Mouse (Mus musculus) heart, adult 18-20 months (tissue): ENCODE results near the gene Ctdspl2. TPM values are rescaled to one million over a fixed set of nuclear protein-coding genes. Genes with fewer than 3 reads are reported as not detected.
"Not testable (repeated sequence)": the region's sequence is repeated elsewhere in the genome, so short reads cannot be mapped to it uniquely, and the experiment has no call there.

Experiments
- DNase-seq, 2 experiments: peaks; one replicate each; pipeline ENCODE4 v3.0.0; 2021 to 2022; ENCODE audit warnings: mixed read lengths in 1 of 2
- long read RNA-seq, 2 experiments: library from polyadenylated mRNA; stranded (forward); transcript quantifications; one replicate each; pipeline ENCODE4 v2.0.0; 2021
- total RNA-seq, 2 experiments: library from RNA; stranded (reverse); gene quantifications; 2 replicates each; pipeline ENCODE4 v1.2.3; 2021

The Ctdspl2 gene
- total RNA-seq = 10 to 100 TPM; 11.2 to 13.6 TPM
- long read RNA-seq, experiment 1, full-length matches to known transcripts = 4 of 9 reads
- long read RNA-seq, experiment 1, partial matches to known transcripts = 1 of 9 reads
- long read RNA-seq, experiment 1, other reads (novel, unspliced or antisense) = 4 of 9 reads
- long read RNA-seq, experiment 2, full-length matches to known transcripts = 3 of 4 reads
- long read RNA-seq, experiment 2, partial matches to known transcripts = 1 of 4 reads
- long read RNA-seq, experiment 2, other reads (novel, unspliced or antisense) = 0 of 4 reads

DNA sequence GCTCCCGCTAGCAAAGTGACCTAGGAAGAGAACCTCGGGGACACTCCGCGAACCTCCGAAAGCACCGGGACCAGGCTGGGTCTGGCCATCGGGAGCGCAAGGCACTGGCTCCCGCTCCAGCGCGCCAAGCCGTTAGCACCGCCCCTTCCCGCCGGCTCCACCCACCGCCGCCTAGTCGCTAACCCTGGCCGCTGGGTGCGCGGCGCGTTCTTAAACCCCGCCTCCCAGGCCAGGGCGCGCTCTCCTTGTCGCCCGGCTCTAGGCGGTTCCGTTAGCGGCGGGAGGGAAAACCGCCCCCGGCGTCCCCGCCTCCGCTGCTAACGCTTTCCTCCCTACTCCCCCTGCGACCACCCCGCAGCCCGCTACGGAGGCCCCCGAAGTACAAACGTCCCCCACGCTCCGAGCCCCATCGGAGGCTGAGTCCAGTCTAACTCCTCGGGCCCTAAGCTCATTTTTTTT lies at the start of gene Ctdspl2, which contains the start of gene Mageb3:
Gene Ctdspl2, plus strand, starts transcription at position 237 of the 459 bp plus-strand sequence.
Gene Mageb3, minus strand, starts transcription at position 328 of the 459 bp plus-strand sequence.
- DNase-seq = peak; percentile 97 to 98

DNA sequence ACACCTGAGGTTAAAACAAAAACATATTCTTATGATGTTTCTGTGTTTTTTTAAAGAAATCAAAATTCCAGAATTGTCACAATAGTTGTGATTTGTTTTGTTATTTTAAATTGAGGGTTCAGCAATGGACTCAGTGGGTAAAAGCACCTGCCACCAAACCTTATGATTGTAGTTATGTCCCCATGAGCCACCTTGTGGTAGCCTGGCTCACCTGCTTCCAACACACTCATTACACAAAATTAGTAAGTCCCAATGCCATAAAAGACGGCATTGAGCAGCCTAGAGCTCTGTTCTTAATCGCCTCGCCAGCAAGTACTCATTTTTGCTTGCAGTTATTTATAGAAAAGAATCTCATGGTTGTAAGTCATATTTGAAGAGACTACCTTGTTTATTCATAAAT lies 45.8 kb upstream of the Ctdspl2 start:
- no peak for DNase-seq

DNA sequence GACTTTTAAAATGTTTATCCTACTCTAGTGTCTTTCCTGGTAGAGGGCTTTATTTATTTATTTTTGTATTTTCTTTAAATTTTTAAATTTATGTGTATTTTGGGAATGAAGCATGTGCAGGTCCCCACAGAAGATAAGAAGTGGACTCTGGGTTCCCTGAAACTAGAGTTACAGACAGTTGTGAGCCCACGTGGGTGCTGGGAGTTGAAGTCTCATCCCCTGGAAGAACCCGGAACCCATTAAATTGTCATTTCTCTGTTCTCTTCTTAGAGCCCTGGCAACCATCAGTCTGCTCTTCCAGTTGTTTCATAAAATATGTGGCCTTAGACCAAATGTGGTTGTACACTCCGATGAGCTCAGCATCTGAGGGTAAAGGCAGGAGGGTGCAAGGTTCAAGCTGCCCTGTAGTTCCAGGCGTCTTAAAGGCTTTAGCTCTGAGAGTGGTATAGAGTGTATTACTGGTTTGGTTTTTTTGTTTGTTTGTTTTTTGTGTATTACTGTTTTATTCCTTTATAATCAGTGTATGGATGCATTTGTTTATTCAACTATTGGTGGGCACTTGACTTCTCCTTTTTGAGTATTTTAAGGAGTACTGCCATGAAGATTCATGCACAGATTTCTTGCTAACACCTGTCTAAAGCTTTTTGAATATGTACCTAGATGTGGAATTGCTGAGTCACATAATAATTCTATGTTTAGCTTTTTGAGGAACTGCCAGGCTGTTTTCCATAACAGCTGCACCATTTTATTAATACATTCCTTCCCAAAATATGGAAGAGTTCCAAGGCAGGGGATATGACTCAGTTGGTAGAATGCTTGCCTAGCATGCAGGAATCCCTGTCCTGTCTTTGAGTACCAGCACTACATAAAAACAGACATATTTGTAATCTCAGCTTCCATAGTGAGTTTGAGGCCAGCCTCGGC lies 39.5 kb upstream of the Ctdspl2 start:
- peak in 1 of 2 experiments; percentile 8 for DNase-seq

DNA sequence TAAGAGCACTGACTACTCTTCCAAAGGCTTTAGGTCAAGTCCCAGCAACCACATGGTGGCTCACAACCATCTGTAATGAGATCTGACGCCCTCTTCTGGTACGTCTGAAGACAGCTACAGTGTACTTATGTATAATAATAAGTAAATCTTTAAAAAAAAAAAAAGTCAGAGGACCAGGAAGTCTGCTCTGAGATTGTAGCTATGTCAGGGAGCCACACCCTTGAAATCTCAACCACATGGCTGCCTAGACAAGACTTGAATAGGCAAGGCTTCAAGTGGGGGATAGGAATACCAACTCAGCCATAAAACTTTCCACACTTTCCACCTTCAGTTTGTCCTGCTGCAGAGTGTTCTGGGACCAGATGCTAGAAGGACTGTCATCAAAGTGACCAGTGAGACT lies 18.2 kb upstream of the Ctdspl2 start:
- DNase-seq = not testable (repeated sequence)

DNA sequence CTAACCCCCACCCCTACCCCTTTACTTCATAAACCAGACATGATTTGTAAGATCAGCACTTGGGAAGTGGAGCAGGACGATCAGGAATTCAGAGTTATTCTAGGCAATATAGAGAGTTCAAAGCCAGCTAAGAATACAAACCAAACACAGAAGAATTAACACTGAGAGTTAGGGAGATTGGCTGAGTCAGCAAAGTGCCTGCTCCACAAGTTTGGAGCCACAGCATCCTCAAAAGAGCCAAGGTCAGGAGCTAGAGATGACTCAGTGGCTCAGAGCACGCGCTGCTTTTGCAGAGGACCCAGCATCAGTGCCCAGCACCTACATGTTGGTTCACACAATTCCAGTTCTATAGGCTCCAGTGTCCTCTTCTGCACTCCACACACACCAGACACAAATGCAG lies 12.4 kb upstream of the Ctdspl2 start:
- DNase-seq = no peak

DNA sequence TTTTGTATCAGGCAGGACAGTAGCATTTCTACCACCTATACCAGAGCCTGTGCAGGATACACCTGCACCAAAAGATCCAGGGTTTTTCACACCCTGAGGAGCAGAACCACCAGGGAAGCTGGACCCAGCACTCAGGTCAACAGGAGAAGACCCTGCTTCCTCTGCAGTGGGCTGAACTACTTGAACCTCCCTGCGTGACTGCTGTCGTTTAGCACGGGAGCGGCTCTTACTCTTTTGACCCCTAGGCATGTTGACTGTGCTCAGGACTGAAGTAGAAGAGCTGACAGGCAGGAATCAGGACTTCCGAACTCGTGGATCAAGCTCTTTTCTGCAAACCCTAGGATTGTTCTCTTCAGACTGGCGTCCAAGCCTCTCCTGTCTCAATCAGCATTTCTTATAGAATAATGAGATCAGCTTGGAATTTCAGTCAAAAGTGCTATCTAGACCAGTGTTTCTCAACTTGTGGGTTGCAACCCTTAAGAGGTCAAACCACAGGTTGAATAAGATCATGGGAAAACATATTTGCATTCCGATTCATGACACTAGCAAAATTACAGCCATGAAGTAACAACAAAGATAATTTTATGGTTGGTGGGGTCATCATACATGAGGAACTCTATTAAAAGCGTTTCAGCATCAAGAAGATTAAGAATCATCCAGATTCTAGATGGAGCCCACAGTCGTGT lies 687 bp upstream of the Ctdspl2 start:
- peak in 1 of 2 experiments; percentile 12 for DNase-seq

DNA sequence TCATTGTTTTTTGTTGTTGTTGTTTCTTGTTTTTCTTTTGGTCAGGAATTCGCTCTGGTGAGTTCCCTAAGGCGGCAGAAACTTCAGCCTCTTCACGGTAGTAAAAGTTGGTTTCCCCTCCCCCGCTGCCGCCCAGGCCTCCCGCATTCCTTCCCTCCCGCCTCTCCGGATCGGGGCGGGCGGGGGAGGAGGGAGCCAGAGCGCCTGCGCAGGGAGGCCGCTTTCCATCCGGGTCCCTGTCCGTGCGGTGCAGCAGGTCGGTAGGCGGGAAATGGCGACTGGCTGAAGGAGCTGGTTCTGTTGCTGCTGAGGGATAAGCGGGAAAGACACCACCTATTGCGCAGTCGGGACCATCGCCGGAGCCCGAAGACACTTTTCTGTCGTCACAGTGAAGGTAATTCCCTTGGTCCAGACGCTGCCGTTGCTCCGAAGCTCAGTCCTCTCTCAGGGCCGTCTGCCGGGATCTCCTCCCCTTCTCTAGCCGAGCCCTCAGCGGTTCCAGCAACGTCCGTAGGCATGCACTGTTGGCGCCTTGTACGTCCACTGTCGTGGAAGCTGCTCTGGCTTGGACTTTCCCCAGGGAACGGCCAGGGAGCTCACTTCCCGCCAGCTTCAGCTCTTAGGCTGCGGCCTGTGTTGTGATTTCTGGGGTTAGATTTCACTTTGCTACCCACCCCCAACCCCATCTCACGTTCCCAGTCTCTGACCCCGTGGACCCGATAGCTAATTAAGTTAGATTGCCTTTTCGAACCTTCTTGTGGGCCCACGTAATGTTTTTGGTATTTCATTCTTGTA lies 620 bp downstream of the Ctdspl2 start:
- DNase-seq = peak; percentile 96 to 97

DNA sequence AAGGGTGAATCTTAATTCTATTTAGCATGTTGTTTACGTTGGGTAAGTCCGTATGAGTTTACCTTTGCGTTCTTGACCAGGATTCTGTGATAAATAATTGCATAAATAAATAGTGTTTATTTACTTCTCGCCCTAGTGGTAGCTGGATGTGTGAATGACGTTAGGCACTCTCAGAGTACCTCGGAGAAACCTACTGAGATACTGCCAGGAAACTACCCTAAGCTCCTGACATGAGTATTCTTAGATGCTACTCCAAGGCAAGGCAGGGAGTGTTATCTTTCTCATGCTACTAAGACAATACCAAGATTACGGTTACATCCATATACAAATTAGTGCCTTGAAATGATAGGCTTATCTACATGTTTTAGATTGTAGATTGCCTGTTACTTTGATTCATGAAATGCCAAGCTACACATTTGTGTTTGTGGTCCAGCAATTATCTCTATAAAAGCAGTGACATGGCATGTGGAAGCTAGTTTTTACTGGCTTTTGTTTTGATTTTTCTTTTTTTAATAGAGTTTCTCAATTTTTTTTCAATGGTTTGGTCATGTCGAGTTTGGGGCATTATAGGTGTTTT lies 1.5 kb downstream of the Ctdspl2 start:
- no peak for DNase-seq

DNA sequence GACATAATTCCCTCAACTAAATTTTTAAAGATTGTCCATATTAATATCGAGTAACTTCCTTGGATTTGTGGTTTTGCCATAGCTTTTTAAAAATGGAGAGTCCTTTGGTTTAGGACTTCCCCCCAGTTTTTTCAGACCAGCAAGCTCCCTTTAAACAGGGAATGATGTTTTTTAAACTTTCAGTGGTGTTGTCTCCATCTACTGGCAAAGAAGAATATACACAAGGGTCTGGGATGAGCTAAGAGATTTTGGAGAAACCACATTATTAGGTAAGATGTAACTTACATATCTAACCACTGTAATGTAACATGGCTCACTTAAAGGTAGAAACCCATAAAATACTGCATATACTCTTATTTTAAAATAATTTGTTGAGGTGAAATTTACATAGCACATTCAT lies 39.9 kb downstream of the Ctdspl2 start:
- DNase-seq = no peak

DNA sequence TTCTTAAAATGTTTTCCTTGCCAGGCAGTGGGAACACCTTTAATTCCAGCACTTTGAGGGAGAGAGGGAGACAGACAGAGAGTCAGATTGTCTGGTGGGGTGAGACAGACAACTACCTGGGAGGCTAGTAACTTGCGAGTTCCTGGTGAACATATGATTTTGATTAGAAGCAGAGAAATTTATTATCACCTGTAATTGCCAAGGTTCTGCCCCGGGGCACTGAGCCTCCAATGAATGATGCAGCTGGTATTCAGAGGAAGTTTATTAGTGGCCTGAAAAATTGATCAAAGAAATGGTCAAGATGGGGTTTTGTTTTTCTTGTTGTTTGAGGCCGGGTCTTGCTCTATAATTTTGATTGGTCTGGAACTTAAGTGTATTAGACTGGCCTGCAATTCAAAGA lies 53.0 kb downstream of the Ctdspl2 start:
- DNase-seq = no peak

DNA sequence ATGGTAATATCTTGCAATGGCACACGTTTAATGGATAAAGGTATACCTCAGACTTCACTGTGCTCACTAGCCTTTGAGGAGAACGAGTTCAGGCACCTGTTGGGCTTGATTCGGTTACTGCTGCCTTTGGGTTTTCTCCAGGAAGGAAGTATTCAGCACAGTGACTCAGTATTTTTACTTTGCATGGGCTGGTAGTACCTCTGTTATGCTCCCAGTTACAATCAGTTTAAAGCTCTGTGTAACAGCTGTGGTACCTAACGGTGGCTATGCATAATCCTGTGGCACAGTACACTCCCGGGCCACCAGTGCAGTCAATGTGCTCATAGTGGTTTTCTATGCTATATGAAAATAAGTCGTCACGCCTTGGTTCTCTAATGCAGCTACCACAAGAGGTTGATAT lies 55.6 kb downstream of the Ctdspl2 start:
- no peak for DNase-seq

DNA sequence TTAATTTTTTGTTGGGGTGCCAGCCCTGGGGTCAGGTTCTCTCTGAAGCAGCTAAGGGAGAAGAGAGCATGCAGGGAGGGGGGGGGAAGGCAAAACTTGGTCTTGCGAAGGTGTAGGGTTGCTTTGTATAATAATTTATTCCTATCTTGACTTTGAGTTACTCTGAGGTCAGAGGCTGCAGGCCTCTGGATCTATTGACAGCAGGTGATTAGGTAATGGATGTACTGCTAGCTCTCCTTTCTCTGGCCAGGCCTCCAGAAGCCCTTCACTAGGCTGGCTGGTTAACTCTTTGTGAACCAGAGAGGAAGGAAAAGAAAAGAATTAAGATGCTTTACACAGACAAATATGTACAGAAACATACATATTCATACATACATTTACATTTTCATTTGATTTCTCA lies 62.9 kb downstream of the Ctdspl2 start:
- no peak for DNase-seq

DNA sequence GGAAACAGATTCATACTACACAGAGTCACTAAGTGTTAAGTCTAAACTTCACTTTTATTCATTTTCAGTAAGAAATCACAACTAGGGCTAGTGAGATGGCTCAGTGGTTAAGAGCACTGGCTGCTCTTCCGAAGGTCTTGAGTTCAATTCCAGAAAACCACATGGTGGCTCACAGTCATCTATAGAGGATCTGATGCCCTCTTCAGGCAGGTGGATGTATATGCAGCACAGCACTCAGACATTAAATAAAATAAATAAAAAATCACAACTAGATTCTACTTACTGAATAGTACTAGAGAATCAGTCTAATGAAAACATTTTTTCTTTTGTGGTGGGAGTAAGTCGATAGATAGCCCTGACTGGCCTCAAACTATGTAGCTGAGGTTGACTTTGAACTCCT lies 66.5 kb downstream of the Ctdspl2 start:
- no peak for DNase-seq

DNA sequence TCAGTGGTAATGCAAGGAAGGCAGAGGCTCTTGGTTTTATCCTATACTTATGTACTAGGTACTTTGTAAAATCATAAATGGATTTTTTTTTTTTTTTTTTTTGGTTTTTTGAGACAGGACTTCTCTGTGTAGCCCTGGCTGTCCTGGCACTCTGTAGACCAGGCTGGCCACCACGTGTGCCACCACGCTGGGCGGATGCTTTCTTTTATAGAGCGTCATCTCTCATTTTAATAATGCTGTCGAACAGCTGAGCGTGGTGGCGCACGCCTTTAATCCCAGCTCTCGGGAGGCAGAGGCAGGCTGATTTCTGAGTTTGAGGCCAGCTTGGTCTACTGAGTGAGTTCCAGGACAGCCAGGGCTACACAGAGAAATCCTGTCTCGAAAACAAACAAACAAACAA lies 71.3 kb downstream of the Ctdspl2 start:
- DNase-seq = not testable (repeated sequence)

DNA sequence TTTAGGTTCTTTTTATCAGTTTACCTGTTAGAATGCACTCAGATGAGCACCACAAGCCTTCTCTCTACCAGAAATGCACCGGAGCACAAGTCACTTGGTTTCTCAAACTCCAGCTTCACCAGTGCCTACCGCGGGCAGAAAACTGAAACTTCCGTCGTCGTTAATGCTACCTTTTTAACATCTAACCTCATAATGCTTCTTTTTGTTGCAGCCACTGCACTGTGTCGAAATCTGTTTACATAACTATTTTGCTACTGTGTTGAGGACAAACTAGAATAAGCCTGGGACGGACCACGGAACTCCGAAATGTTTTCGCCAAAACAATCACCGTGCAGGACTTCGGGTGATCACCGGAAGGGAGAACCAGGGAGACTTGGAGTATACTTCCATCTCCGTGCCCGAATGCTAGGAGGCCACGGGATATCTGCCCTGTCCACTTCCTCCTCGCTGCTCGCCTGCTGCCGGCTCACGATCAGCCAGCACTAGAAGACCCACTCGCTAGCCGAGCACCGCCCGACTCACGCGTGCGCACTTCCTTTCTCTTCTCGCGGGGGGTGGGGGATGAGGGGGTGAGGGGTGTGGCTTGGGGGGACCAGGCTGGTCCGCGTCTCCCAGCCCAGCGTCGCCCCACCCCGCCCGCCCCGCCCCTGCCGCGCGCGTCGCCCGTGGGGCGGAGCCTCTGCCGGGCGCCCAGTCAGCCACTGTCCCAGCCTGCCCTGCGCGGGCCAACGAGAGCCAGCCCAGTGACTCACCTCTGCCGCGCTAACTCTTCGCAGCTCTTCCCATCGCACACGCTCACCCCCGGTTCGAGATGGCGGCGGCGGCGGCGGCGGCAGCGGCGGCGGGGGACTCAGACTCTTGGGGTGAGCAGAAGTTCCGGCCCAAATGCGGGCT lies 72.3 kb downstream of the Ctdspl2 start, which contains the start of gene Eif3j1:
Gene Eif3j1, plus strand, starts transcription at position 685 of the 894 bp plus-strand sequence.
- DNase-seq = peak; percentile 91 to 94

DNA sequence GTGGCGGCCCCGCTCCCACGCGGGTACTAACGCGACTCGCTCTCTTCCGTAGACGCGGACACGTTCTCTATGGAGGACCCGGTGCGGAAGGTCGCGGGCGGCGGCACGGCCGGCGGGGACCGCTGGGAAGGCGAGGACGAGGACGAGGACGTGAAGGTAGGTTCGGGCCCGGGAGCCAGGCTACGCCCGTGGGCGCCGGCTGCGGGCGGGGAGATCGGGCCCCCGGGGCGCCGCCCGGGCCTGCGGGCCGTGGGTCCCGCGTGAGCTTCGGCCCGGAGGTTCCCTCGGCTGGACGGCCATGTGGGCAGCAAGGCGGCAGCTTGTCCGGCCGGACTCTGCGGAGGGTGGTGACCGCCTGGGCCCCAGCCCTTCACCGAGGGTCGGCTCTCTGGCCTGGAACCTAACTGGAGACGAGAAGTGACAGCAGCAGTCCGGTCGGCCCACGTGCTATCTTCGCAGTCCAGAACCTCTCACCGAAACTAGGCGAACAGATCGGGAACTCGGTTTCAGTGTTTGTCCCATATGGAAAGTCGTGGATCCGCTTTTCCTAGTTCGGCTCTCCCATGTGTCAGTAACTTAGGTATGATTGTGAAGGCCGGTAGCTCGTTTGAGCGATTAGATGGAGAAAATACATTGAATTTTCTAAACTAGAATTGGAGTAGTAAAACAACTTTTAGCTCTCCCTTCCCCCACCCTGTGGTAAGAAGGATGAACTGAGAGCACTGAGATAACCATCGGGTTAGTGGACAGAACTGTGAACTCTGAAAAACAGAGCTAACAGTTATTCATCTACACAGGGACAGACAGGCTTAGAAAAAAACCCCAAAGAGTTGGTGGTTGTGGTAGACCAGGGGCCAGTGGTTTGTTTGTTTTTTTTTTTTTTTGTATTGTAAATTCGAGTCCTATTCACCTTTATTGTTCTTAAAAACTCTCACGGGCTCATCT lies 73.2 kb downstream of the Ctdspl2 start:
- peak in 1 of 2 experiments; percentile 65 for DNase-seq

DNA sequence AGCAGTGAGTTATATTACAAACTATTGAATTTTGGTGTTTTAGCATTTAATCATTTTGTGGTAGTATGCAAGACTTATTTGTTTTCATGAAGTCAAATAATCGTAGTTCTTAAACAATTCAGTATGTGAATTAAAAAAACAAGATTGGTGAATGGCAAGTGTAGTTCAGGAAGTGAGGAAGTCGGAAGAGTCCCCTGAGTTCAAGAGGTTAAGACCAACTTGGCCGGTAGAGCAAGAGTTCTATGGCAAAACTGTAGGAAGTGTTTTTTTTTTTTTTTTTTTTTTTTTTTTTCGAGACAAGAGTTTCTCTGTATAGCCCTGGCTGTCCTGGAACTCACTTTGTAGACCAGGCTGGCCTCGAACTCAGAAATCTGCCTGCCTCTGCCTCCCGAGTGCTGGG lies 76.2 kb downstream of the Ctdspl2 start:
- no peak for DNase-seq

DNA sequence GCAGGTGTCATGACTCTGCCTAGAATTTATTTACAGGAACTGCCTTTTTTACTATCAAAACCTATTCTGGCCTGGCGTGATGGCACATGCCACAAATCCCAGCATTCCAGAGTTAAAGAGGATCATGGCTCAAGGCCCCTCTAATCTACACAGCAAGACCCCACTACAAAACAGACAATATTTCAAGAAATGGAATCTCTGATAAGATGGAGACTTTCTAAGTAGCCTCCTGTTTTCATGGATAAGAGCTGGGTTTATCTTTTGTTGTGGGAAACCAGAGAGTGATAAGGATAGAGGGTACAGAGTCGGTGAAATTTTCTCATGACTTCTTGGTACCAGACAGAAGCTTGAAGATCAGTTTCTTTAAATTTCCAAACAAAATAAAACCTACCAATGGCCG lies 80.3 kb downstream of the Ctdspl2 start:
- no peak for DNase-seq

DNA sequence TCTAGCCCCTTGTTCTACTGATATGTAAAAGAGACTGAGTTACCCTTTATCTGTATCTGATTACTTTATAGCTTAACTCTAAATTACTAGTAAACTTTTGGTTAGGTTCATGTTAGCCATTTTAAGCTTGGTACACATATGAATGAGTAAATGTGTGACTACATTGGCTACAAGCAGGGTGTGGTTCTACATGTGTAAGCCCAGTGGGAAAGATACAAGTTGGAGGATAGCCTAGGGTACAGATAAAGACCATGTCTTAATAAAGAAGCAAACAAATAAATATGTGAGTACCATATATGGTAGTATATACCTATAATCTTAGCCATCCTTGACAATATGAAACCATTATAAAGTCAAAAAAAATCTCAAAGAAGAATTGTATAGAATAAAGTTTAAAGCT lies 88.1 kb downstream of the Ctdspl2 start:
- DNase-seq = no peak
